Mouse (Mus musculus) small intestine, adult 2 months (tissue): Measurements from ENCODE around the gene Eno2.

ENCODE experiments used
- CTCF ChIP-seq: fragments of 200-500 bp; IDR thresholded peaks from 2 replicates; pipeline ENCODE4 v1.5.1; 2012; ENCODE audit warnings: low read depth, mild to moderate bottlenecking, control low read depth, inconsistent platforms, low read length, moderate library complexity, mixed read lengths; ENCODE audit not compliant: insufficient replicate concordance, insufficient read length; ENCODE audit errors: extremely low read depth
- POLR2A ChIP-seq: fragments of 200-500 bp; IDR thresholded peaks from 2 replicates; pipeline ENCODE4 v1.6.1; 2012; ENCODE audit warnings: low read depth, mild to moderate bottlenecking, control low read depth, inconsistent platforms, low read length, moderate library complexity

DNA sequence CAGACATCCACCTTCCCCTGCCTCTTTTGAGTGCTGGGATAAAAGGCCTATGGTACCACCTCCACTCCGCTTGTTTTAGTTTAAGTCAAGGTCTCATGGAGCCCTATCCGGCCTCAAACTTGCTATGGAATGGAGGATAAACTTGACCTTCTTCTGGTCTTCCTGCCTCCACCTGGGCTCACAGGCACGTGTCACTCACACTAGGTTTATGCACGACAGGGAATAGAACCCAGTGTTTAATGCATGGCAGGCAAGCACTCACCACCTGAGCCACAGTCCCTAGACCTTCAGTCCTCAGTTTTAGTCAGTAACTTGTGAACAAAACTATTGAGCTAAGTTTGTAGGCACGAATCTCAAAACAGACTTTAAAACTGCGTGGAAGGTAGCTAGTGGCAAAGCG, 38.4 kb downstream of the Eno2 start:
- no peak for TF ChIP-seq CTCF
- TF ChIP-seq POLR2A = no peak
